Mouse (Mus musculus) CH12.LX (cell line): ENCODE measurements around the gene Rab11b.

ENCODE experiments used
- CHD1 ChIP-seq: IDR thresholded peaks from 2 replicates; pipeline ENCODE4 v1.6.1; 2012; ENCODE audit warnings: low read depth, low read length, improper control_type of control experiment, inconsistent platforms
- CHD2 ChIP-seq: IDR thresholded peaks from 2 replicates; pipeline ENCODE4 v1.6.1; 2011; ENCODE audit warnings: low read length, improper control_type of control experiment
- CTCF ChIP-seq, 2 experiments: IDR thresholded peaks in 1 of 2; conservative IDR thresholded peaks in 1 of 2; 2 replicates each; pipeline ENCODE4 v1.5.1; 2011 to 2012; ENCODE audit warnings: low read depth in 2 of 2, low read length in 2 of 2, improper control_type of control experiment in 1 of 2, inconsistent platforms in 1 of 2, mild to moderate bottlenecking in 1 of 2, moderate library complexity in 1 of 2
- ELF1 ChIP-seq: IDR thresholded peaks from 2 replicates; pipeline ENCODE4 v1.6.1; 2014; ENCODE audit warnings: low read depth, mild to moderate bottlenecking, inconsistent platforms, low read length, improper control_type of control experiment
- GABPA ChIP-seq: IDR thresholded peaks from 2 replicates; pipeline ENCODE4 v1.6.1; 2012; ENCODE audit warnings: low read depth, low read length, improper control_type of control experiment, inconsistent platforms; ENCODE audit not compliant: insufficient replicate concordance
- HCFC1 ChIP-seq: IDR thresholded peaks from 2 replicates; pipeline ENCODE4 v1.6.1; 2012; ENCODE audit warnings: low read depth, mild to moderate bottlenecking, inconsistent platforms, low read length, improper control_type of control experiment
- MAFK ChIP-seq: IDR thresholded peaks from 2 replicates; pipeline ENCODE4 v1.6.1; 2011; ENCODE audit warnings: low read length, improper control_type of control experiment; ENCODE audit not compliant: insufficient replicate concordance
- MEF2A ChIP-seq: IDR thresholded peaks from 2 replicates; pipeline ENCODE4 v1.6.1; 2014; ENCODE audit warnings: low read depth, mild to moderate bottlenecking, inconsistent platforms, low read length, improper control_type of control experiment, borderline replicate concordance
- MYC ChIP-seq: IDR thresholded peaks from 2 replicates; pipeline ENCODE4 v1.6.1; 2011; ENCODE audit warnings: low read depth, mild to moderate bottlenecking, improper control_type of control experiment, low read length
- NRF1 ChIP-seq: IDR thresholded peaks from 2 replicates; pipeline ENCODE4 v1.6.1; 2014; ENCODE audit warnings: low read depth, mild to moderate bottlenecking, inconsistent platforms, low read length, improper control_type of control experiment, moderate library complexity
- POLR2A ChIP-seq: IDR thresholded peaks from 2 replicates; pipeline ENCODE4 v1.6.1; 2011; ENCODE audit warnings: low read depth, mild to moderate bottlenecking, improper control_type of control experiment, low read length
- RCOR1 ChIP-seq: conservative IDR thresholded peaks from 2 replicates; pipeline ENCODE4 v1.6.1; 2012; ENCODE audit warnings: low read depth, mild to moderate bottlenecking, inconsistent platforms, low read length, improper control_type of control experiment

DNA sequence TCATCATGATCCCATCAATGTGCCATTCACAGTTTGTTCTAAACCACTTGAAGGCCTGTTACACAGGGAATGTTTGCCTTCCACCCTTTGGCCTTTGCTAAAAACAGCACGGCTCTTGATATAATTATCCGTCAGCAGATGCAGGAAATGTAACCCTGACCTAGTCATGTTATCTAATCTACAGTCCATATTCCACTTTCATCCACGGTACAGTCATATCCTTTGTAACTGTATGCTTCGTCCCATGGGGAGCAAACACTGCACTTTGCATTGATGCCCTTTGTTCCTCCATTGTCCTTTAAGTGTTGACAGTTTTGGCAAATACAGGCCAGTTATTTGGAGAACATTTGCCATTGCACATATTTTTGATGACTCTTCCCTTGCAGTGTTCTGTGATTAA lies 28.4 kb upstream of the Rab11b start:
- no peak for TF ChIP-seq MYC
- TF ChIP-seq GABPA = no peak
- TF ChIP-seq CTCF (conservative IDR thresholded peaks at IDR 0.05 in 1 of 2, IDR thresholded peaks at IDR 0.05 in 1 of 2; ENCODE audit: low read depth in 2 of 2, low read length in 2 of 2) = no peak
- TF ChIP-seq HCFC1 = no peak
- no peak for TF ChIP-seq ELF1
- no peak for TF ChIP-seq MAFK
- TF ChIP-seq MEF2A = no peak
- TF ChIP-seq POLR2A = no peak
- TF ChIP-seq CHD1 = no peak
- TF ChIP-seq NRF1 = no peak
- TF ChIP-seq RCOR1 = no peak
- TF ChIP-seq CHD2 = no peak
